Mouse (Mus musculus) intestine, postnatal 0 days (tissue): ENCODE results near the gene Tlk2. TPM values are rescaled to one million over a fixed set of nuclear protein-coding genes. Genes with fewer than 3 reads are reported as not detected.

ENCODE experiments used
- ATAC-seq: fragments of 200-750 bp; cut with Nextera tagmentation; 2 replicates; pipeline ENCODE4 v1.8.0; 2017; ENCODE audit warnings: mild to moderate bottlenecking, moderate TSS enrichment, moderate library complexity
- H3K27ac ChIP-seq: fragments of 300-500 bp; sonication (generic); 2 replicates; pipeline ENCODE4 v1.5.1; 2014; ENCODE audit warnings: mild to moderate bottlenecking, low read depth, low read length, moderate library complexity
- H3K27me3 ChIP-seq: fragments of 300-500 bp; sonication (generic); replicated peaks from 2 replicates; pipeline ENCODE4 v1.6.1; 2014; ENCODE audit warnings: low read length, mixed read lengths; ENCODE audit not compliant: control insufficient read depth, insufficient read depth
- H3K36me3 ChIP-seq: fragments of 300-500 bp; sonication (generic); 2 replicates; pipeline ENCODE4 v1.6.1; 2014; ENCODE audit warnings: mild to moderate bottlenecking, moderate library complexity; ENCODE audit not compliant: control insufficient read depth, insufficient read depth
- H3K4me1 ChIP-seq: fragments of 300-500 bp; sonication (generic); replicated peaks from 2 replicates; pipeline ENCODE4 v1.6.1; 2014; ENCODE audit warnings: antibody characterized with exemption, low read length, mixed read lengths; ENCODE audit not compliant: control insufficient read depth, insufficient read depth
- H3K4me2 ChIP-seq: fragments of 300-500 bp; sonication (generic); replicated peaks from 2 replicates; pipeline ENCODE4 v1.6.1; 2014; ENCODE audit warnings: low read depth, mild to moderate bottlenecking, moderate library complexity
- H3K4me3 ChIP-seq: fragments of 300-500 bp; sonication (generic); 2 replicates; pipeline ENCODE4 v1.5.1; 2014; ENCODE audit warnings: low read depth, low read length
- H3K9ac ChIP-seq: fragments of 300-500 bp; sonication (generic); 2 replicates; pipeline ENCODE4 v1.6.1; 2014; ENCODE audit warnings: mild to moderate bottlenecking, low read depth, low read length
- H3K9me3 ChIP-seq: fragments of 300-500 bp; sonication (generic); 2 replicates; pipeline ENCODE4 v1.6.1; 2016; ENCODE audit warnings: mixed run types; ENCODE audit not compliant: control insufficient read depth
- CTCF ChIP-seq: sonication (generic); IDR thresholded peaks from 2 replicates; pipeline ENCODE4 v1.5.1; 2016; ENCODE audit warnings: low read depth, mild to moderate bottlenecking, control low read depth, antibody characterized with exemption, moderate library complexity
- WGBS: fragments of 180-500 bp; shearing (Covaris S2); extraction: QIAGEN DNeasy Blood & Tissue Kit; methylation state at CpG from one replicate; pipeline ENCODE4 v1.1.7; 2014; 5-methylcytosine and 5-hydroxymethylcytosine counted together
- polyA plus RNA-seq: library from polyadenylated mRNA; unstranded; fragments of >200 nt; fragmentation: Nextera tagmentation; extraction: Ambion mirVana; gene quantifications from 2 replicates; pipeline ENCODE4 v1.2.1, GENCODE M21; 2015

Gene Tlk2
- polyA plus RNA-seq, 1 experiment from 2014 or later: 8.8 TPM

DNA sequence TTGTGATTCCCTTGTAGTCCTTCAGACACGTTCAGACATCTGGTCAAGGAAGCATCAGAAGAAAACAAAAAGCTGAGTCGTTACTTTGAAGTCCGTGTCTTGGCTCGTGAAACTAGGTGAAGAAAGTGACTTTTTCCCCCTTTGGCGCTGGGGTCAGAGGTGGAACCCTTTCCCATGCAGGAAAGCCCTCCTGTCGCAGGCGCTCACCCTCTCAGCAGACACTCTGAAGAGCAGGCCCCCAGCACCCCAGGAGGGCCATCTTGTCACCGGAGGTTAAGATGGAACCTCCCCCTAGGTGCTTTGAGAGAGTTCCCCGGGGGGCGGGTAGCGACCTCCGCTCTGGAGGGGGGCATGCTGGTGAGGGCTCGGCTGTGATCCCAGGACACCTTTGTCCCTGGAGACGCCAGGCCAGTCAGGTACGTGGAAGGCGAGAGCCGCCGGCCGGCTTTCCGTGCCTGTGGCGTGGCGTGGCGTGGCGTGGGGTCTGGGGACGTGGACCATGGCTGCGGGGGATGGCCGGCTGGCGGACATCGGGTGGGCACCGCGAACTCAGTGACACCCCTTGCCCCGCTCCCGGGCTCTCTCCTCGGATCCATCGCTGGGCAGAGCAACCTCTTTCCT lies 2.0 kb downstream of the Tlk2 start:
- no peak; the same call in 1 of the 2 replicates for ATAC-seq
- Histone ChIP-seq H3K36me3 (peaks cover 8% of the 10 kb centered on the region), H3K4me1 (peaks cover 5% of the 10 kb centered on the region; the same call in 1 of the 2 replicates), H3K4me2 (peak overlapping the region; percentile 94), H3K27ac (peak overlapping the region; percentile 93), H3K4me3 (peak overlapping the region; percentile 87), H3K9me3 (no peaks in the 10 kb centered on the region), H3K9ac (peak overlapping the region; percentile 100), H3K27me3 (no peaks in the 10 kb centered on the region)
- under 1% methylated on average over 35 of the region's 35 CpGs for WGBS
- no peak for TF ChIP-seq CTCF

DNA sequence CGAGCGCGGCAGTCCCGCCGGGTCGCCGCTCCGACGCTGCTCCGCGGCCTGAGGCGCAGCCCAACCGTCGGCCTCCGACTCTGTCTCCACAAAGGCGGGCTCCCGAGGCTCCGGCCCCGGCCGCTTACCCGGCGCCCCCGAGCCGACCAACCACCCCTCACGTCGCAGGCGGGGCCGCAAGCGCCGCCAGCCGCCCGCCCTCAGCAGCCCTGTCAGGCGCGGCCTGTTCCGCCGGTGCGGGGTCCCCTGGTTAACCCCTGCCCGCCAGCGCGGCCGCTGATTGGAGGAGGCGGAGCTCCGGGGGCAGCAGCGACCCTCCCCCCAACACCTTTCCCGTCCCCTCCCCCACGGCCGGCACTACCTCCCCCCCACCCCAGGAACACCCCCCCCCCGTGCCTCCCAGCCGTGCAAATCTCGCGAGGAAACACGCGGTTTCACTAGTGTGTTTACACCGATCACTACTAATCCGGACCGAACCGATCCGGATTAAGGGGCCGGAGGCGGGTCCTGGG lies 2.6 kb downstream of the Tlk2 start:
- Histone ChIP-seq H3K4me2 (peak overlapping the region; percentile 94), H3K4me3 (peak overlapping the region; percentile 87), H3K4me1 (peaks cover 5% of the 10 kb centered on the region; the same call in 1 of the 2 replicates), H3K27ac (peak overlapping the region; percentile 93), H3K9ac (peak overlapping the region; percentile 100), H3K27me3 (no peaks in the 10 kb centered on the region), H3K9me3 (no peaks in the 10 kb centered on the region), H3K36me3 (peaks cover 8% of the 10 kb centered on the region)
- peak; percentile 94 for ATAC-seq
- TF ChIP-seq CTCF: no peak
- under 1% methylated on average over 53 of the region's 60 CpGs for WGBS

DNA sequence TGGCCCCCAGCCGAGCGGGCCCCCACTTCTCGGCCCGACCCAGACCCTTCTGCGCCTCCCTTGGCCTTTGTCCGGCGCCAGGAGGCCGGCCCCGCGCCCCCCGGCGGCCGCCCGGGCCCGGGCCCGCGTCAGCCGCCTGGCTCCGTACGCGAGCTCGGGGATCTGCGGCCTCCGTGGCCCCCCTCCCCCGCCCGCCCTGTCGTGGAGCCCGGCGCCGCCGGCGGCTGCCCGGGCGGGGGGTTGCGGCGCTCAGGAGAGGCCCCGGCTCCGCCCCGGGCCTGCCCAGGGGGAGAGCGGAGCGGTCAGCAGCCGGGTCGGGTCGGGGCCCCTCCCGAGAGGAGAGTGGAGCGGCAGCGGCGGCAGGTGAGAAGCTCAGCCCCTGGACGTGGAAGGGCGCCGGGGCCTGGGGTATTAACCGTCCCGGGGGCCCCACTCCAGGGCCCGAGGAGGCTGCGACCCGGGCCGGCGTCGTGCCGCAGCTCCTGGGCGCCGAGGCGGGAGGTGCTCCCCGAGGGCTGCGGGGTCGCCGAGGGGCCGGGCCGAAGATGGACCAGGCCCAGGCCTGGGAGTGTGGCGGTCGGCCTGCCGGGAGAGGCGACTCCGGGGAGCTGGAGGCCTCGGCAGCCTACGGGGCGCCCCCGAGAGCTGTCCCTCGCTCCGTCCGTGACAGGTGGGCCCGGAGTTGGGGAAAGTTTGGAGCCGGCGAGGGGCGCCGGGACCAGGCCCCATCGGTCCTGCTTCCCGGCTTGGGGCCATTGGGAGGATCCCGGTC lies 3.3 kb downstream of the Tlk2 start:
- 4% methylated on average over 72 of the region's 89 CpGs for whole genome bisulfite sequencing
- Histone ChIP-seq H3K4me3 (peak overlapping the region; percentile 87), H3K9me3 (no peaks in the 10 kb centered on the region), H3K4me1 (peaks cover 5% of the 10 kb centered on the region; the same call in 1 of the 2 replicates), H3K27me3 (no peaks in the 10 kb centered on the region), H3K27ac (peak overlapping the region; percentile 93), H3K36me3 (peaks cover 8% of the 10 kb centered on the region), H3K4me2 (peak overlapping the region; percentile 94), H3K9ac (peak overlapping the region; percentile 100)
- no peak for TF ChIP-seq CTCF
- peak; percentile 62 for ATAC-seq

DNA sequence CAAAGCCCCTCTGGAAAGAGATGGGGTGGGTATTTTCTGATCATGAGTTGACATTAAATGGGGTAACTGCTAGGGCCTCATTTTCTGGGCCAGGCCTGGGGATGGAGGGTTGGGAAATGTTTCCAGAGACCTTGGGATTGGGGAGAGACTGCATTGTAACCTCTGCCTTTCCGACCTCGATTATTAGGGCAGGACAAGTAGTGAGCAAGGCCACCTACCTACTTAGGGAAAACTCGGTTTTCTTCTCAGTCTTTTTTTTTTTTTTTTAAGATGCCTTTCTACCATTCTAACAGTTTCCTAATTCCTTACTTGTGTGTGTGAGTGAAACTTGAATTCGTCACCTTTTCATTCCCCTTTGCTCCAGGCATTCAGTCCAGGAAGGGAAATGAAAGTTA lies 3.9 kb downstream of the Tlk2 start:
- TF ChIP-seq CTCF: no peak
- Histone ChIP-seq H3K36me3 (peaks cover 8% of the 10 kb centered on the region), H3K9ac (peak overlapping the region; percentile 100), H3K4me1 (peaks cover 5% of the 10 kb centered on the region; the same call in 1 of the 2 replicates), H3K4me2 (peak overlapping the region; percentile 94), H3K27ac (peak overlapping the region; percentile 93), H3K4me3 (peak overlapping the region; percentile 87), H3K9me3 (no peaks in the 10 kb centered on the region), H3K27me3 (no peaks in the 10 kb centered on the region)
- 2% methylated on average over 4 of the region's 4 CpGs for WGBS
- no peak for ATAC-seq

DNA sequence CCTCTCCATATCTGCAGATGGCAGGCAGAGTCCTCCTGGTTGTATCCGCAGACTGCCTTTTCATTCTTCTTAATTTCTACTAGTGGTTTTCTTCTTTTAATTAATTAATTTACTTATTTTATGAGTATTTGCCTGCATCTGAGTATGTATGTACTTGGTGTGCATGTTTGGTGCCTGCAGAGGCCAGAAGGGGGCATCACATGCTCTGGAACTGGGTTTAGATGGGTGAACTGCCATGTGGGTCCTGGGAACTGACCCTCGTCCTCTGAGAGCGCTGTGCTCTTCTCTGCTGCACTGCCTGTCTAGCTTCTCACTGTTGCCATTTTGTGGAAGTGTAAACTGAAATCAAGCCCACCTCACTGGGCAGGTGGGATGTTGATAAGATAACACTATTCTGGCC lies 6.1 kb downstream of the Tlk2 start:
- Histone ChIP-seq H3K4me3 (no peak overlapping the region), H3K27me3 (no peaks in the 10 kb centered on the region), H3K27ac (no peak overlapping the region), H3K4me2 (no peak overlapping the region), H3K9me3 (no peaks in the 10 kb centered on the region), H3K4me1 (peaks cover 5% of the 10 kb centered on the region; the same call in 1 of the 2 replicates), H3K36me3 (peaks cover 12% of the 10 kb centered on the region), H3K9ac (no peak overlapping the region)
- ATAC-seq: no peak
- TF ChIP-seq CTCF: peak; percentile 33
- WGBS: 93% methylated on average over 3 of the region's 3 CpGs

DNA sequence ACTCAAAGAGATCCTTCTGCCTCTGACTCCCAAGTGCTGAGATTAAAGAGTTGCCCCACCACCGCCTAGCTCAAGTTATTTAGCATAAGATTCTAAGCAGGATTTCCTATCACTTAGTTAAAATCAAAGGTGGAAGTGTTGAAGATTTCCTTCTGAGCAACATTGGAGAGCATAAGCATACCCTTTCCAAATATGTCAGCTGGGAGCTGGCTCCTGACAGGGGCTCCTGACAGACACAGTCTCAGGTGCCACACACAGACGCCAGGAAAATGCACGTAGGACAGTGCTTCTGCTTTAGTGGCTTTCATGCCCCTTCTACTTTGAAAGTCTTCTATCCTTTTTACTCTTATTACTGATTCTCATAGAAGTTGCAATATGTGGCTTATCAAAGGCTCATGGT lies 13.6 kb downstream of the Tlk2 start:
- WGBS: 87% methylated on average over 3 of the region's 3 CpGs
- ATAC-seq: no peak

More for the DNA sequence above, 13.6 kb downstream of the Tlk2 start:
- Histone ChIP-seq H3K36me3 (peaks cover 17% of the 10 kb centered on the region), H3K9me3 (no peaks in the 10 kb centered on the region), H3K4me3 (no peak overlapping the region), H3K9ac (no peak overlapping the region), H3K27ac (no peak overlapping the region), H3K4me2 (no peak overlapping the region), H3K4me1 (no peaks in the 10 kb centered on the region), H3K27me3 (no peaks in the 10 kb centered on the region)
- TF ChIP-seq CTCF: no peak
